Mouse (Mus musculus): ENCODE measurements at regions not wholly inside any gene's neighbourhood (a gene's known extent, or its start where the extent isn't known, plus 50 kb on each side); places are given as distances from the start of the nearest gene placed in this dataset.

- no peak overlapping the region for H3K27ac ChIP-seq (ENCODE audit: low read depth, low read length)
- H3K9me3 ChIP-seq (ENCODE audit: control insufficient read depth, low read length), result no peaks in the 10 kb centered on the region
- H3K4me1 ChIP-seq (ENCODE audit: control insufficient read depth, insufficient read depth, low read length), result no peaks in the 10 kb centered on the region
- no peaks in the 10 kb centered on the region for H3K36me3 ChIP-seq (ENCODE audit: control insufficient read depth, insufficient read depth, low read length)
- no peaks in the 10 kb centered on the region for H3K27me3 ChIP-seq (ENCODE audit: control insufficient read depth, insufficient read depth, low read length)
- no peak overlapping the region for H3K4me2 ChIP-seq (replicated peaks; ENCODE audit: low read depth, low read length)
- 90% methylated on average over 2 of the region's 2 CpGs for WGBS
- no peak for ATAC-seq (ENCODE audit: low FRiP score, low TSS enrichment)
- H3K4me3 ChIP-seq (ENCODE audit: low read length), result no peak overlapping the region
- H3K9ac ChIP-seq (ENCODE audit: low read depth, low read length), result no peak overlapping the region
These were observed 91.4 kb upstream of the Jag1 start for GRCm38 (mm10) chr2:137207846-137208245.

- ATAC-seq (ENCODE audit: low FRiP score, low TSS enrichment), result peak; percentile 73; the same call in 1 of the 2 replicates
- WGBS, result 68% methylated on average over 6 of the region's 6 CpGs
- H3K36me3 ChIP-seq (ENCODE audit: control insufficient read depth, insufficient read depth, low read length), result no peaks in the 10 kb centered on the region
- no peak overlapping the region for H3K9ac ChIP-seq (ENCODE audit: low read depth, low read length)
- no peak overlapping the region for H3K4me2 ChIP-seq (replicated peaks; ENCODE audit: low read depth, low read length)
- no peak overlapping the region for H3K27ac ChIP-seq (ENCODE audit: low read depth, low read length)
- H3K4me1 ChIP-seq (ENCODE audit: control insufficient read depth, insufficient read depth, low read length), result no peaks in the 10 kb centered on the region
- H3K9me3 ChIP-seq (ENCODE audit: control insufficient read depth, low read length), result no peaks in the 10 kb centered on the region
- H3K27me3 ChIP-seq (ENCODE audit: control insufficient read depth, insufficient read depth, low read length), result no peaks in the 10 kb centered on the region
- no peak overlapping the region for H3K4me3 ChIP-seq (ENCODE audit: low read length)
These were observed 87.9 kb upstream of the Jag1 start for GRCm38 (mm10) chr2:137204274-137204850.

- Histone ChIP-seq H3K36me3 (ENCODE audit: control insufficient read depth, insufficient read depth, low read length) (no peaks in the 10 kb centered on the region), H3K9ac (ENCODE audit: low read depth, low read length) (no peak overlapping the region), H3K4me3 (ENCODE audit: low read length) (no peak overlapping the region), H3K4me2 (replicated peaks; ENCODE audit: low read depth, low read length) (no peak overlapping the region), H3K27ac (ENCODE audit: low read depth, low read length) (no peak overlapping the region), H3K27me3 (ENCODE audit: control insufficient read depth, insufficient read depth, low read length) (no peaks in the 10 kb centered on the region), H3K4me1 (ENCODE audit: control insufficient read depth, insufficient read depth, low read length) (no peaks in the 10 kb centered on the region), H3K9me3 (ENCODE audit: control insufficient read depth, low read length) (no peaks in the 10 kb centered on the region)
- WGBS, result 72% methylated on average over 4 of the region's 4 CpGs
- ATAC-seq (ENCODE audit: low FRiP score, low TSS enrichment), result no peak
These were observed 83.7 kb upstream of the Jag1 start for GRCm38 (mm10) chr2:137200101-137200500.

- no peaks in the 10 kb centered on the region for H3K9me3 ChIP-seq (ENCODE audit: control insufficient read depth, low read length)
- H3K4me1 ChIP-seq (ENCODE audit: control insufficient read depth, insufficient read depth, low read length), result 0 out of 2 replicates have a peak, but pooled peaks cover 3% of the 10 kb centered on the region
- no peak overlapping the region for H3K9ac ChIP-seq (ENCODE audit: low read depth, low read length)
- no peak overlapping the region for H3K27ac ChIP-seq (ENCODE audit: low read depth, low read length)
- H3K4me3 ChIP-seq (ENCODE audit: low read length), result no peak overlapping the region
- no peak for ATAC-seq (ENCODE audit: low FRiP score, low TSS enrichment)
- no peaks in the 10 kb centered on the region for H3K36me3 ChIP-seq (ENCODE audit: control insufficient read depth, insufficient read depth, low read length)
- no peaks in the 10 kb centered on the region for H3K27me3 ChIP-seq (ENCODE audit: control insufficient read depth, insufficient read depth, low read length)
- no peak overlapping the region for H3K4me2 ChIP-seq (replicated peaks; ENCODE audit: low read depth, low read length)
- 79% methylated on average over 7 of the region's 7 CpGs for WGBS
These were observed 75.7 kb upstream of the Jag1 start for GRCm38 (mm10) chr2:137192183-137192582.

GRCm38 (mm10) chr2:137169176-137169575, 52.7 kb upstream of the Jag1 start:
- no peak overlapping the region for H3K4me2 ChIP-seq (replicated peaks; ENCODE audit: low read depth, low read length)
- no peaks in the 10 kb centered on the region for H3K36me3 ChIP-seq (ENCODE audit: control insufficient read depth, insufficient read depth, low read length)
- H3K9me3 ChIP-seq (ENCODE audit: control insufficient read depth, low read length), result no peaks in the 10 kb centered on the region
- no peaks in the 10 kb centered on the region for H3K4me1 ChIP-seq (ENCODE audit: control insufficient read depth, insufficient read depth, low read length)
- H3K4me3 ChIP-seq (ENCODE audit: low read length), result no peak overlapping the region
- H3K27me3 ChIP-seq (ENCODE audit: control insufficient read depth, insufficient read depth, low read length), result no peaks in the 10 kb centered on the region
- no peak overlapping the region for H3K27ac ChIP-seq (ENCODE audit: low read depth, low read length)
- H3K9ac ChIP-seq (ENCODE audit: low read depth, low read length), result no peak overlapping the region
- WGBS, result 78% methylated on average over 1 of the region's 1 CpGs
- ATAC-seq (ENCODE audit: low FRiP score, low TSS enrichment), result no peak

- WGBS, result 90% methylated on average over 3 of the region's 3 CpGs
- Histone ChIP-seq H3K27me3 (ENCODE audit: control insufficient read depth, insufficient read depth, low read length) (no peaks in the 10 kb centered on the region), H3K4me2 (replicated peaks; ENCODE audit: low read depth, low read length) (no peak overlapping the region), H3K4me3 (ENCODE audit: low read length) (no peak overlapping the region), H3K4me1 (ENCODE audit: control insufficient read depth, insufficient read depth, low read length) (no peaks in the 10 kb centered on the region), H3K27ac (ENCODE audit: low read depth, low read length) (no peak overlapping the region), H3K9me3 (ENCODE audit: control insufficient read depth, low read length) (no peaks in the 10 kb centered on the region), H3K36me3 (ENCODE audit: control insufficient read depth, insufficient read depth, low read length) (no peaks in the 10 kb centered on the region), H3K9ac (ENCODE audit: low read depth, low read length) (no peak overlapping the region)
- ATAC-seq (ENCODE audit: low FRiP score, low TSS enrichment), result no peak
These were observed 52.2 kb upstream of the Jag1 start for GRCm38 (mm10) chr2:137168626-137169025.

All from kidney, embryonic 14.5 days (tissue).